Mouse (Mus musculus) lung, embryonic 15.5 days (tissue): ENCODE results near the gene Dok3. TPM values are rescaled to one million over a fixed set of nuclear protein-coding genes. Genes with fewer than 3 reads are reported as not detected.

Experiments
- ATAC-seq: fragments of 200-750 bp; cut with Nextera tagmentation; 2 replicates; pipeline ENCODE4 v1.8.0; 2017; ENCODE audit warnings: moderate number of reproducible peaks, borderline replicate concordance; ENCODE audit not compliant: low FRiP score, low TSS enrichment; ENCODE audit errors: extremely low read depth
- H3K27ac ChIP-seq: fragments of 300-500 bp; sonication (generic); 2 replicates; pipeline ENCODE4 v1.5.1; 2015; ENCODE audit warnings: moderate library complexity, mild to moderate bottlenecking, inconsistent platforms
- H3K27me3 ChIP-seq: fragments of 300-500 bp; sonication (generic); 2 replicates; pipeline ENCODE4 v1.6.1; 2015; ENCODE audit warnings: inconsistent platforms
- H3K36me3 ChIP-seq: fragments of 300-500 bp; sonication (generic); 2 replicates; pipeline ENCODE4 v1.6.1; 2015; ENCODE audit warnings: inconsistent platforms
- H3K4me1 ChIP-seq: fragments of 300-500 bp; sonication (generic); 2 replicates; pipeline ENCODE4 v1.6.1; 2015; ENCODE audit warnings: inconsistent platforms
- H3K4me2 ChIP-seq: fragments of 300-500 bp; sonication (generic); 2 replicates; pipeline ENCODE4 v1.6.1; 2015; ENCODE audit warnings: inconsistent platforms, mild to moderate bottlenecking, moderate library complexity
- H3K4me3 ChIP-seq: fragments of 300-500 bp; sonication (generic); 2 replicates; pipeline ENCODE4 v1.5.1; 2015; ENCODE audit warnings: mild to moderate bottlenecking, inconsistent platforms
- H3K9ac ChIP-seq: fragments of 300-500 bp; sonication (generic); 2 replicates; pipeline ENCODE4 v1.6.1; 2015; ENCODE audit warnings: inconsistent platforms
- H3K9me3 ChIP-seq: fragments of 300-500 bp; sonication (generic); 2 replicates; pipeline ENCODE4 v1.6.1; 2016; ENCODE audit warnings: inconsistent platforms
- WGBS: fragments of 180-500 bp; shearing (Covaris S2); methylation state at CpG from one replicate; pipeline ENCODE4 v1.1.7; 2015; 5-methylcytosine and 5-hydroxymethylcytosine counted together
- polyA plus RNA-seq: library from polyadenylated mRNA; unstranded; fragments of >200 nt; fragmentation: Nextera tagmentation; extraction: Ambion mirVana; gene quantifications from 2 replicates; pipeline ENCODE4 v1.2.1, GENCODE M21; 2015

Gene Dok3
- polyA plus RNA-seq, 1 experiment from 2014 or later = 3.1 TPM

DNA sequence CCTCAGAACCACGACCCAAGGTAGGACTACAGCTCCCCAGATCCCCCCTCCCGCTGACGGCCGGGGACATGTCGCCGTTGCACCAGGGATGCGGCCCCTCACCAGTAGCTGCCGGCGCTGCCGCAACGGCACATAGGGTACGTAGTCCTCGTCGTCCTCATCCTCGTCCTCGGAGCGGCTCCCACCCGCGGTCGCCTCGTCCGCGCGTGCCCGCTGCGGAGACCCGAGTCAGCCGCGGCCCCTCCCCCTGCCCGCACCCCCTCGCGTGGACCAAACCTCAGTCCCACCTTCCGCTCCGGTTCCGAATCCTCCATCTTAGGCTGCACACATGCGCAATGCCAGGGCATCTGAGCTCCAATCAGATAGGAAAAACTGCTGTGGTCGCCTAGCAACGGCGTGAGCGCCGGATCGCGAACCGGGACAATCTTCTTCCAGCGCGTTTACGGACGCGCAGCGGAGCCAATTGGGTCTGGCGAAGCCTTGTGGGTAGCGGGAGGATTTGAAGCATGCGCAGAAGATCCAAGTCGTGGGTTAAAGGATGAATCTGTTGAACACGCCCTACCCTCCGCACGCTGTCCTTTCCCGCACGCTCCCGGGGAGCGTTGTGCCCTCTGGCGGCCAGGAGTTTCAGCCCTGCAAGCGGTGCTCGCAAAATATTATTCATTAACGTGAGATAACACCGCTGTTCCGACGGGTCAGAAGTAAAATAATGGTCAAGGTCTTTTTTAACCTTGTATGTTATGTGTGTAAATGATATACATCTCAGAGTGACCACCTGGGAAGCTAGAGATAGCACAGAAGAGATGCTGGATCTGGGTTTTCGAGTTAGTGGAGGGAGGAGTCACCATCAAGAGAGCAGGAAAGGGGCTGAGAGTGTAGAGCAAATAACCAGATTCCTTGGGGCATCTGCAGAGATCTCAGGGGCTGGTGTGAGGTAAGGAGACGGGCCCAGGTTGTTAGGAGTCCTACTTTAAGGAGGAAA is 7.4 kb upstream of the Dok3 start, which contains the start of gene Ddx41:
Ddx41 (minus strand) TSS at position 465 of the 982 bp plus-strand sequence.
- H3K27ac ChIP-seq = peak within 1 kb of the TSS; percentile 22
- H3K36me3 ChIP-seq = peaks cover 65% of the 10 kb centered on the region
- peaks cover 15% of the 10 kb centered on the region for H3K4me1 ChIP-seq
- H3K9me3 ChIP-seq = no peaks in the 10 kb centered on the region
- no peaks in the 10 kb centered on the region for H3K27me3 ChIP-seq
- peak within 1 kb of the TSS; percentile 89 for H3K4me2 ChIP-seq
- H3K4me3 ChIP-seq = peak within 1 kb of the TSS; percentile 98
- H3K9ac ChIP-seq = peak within 1 kb of the TSS; percentile 87
- under 1% methylated on average over 70 of the region's 70 CpGs for WGBS
- ATAC-seq = peak; percentile 97

DNA sequence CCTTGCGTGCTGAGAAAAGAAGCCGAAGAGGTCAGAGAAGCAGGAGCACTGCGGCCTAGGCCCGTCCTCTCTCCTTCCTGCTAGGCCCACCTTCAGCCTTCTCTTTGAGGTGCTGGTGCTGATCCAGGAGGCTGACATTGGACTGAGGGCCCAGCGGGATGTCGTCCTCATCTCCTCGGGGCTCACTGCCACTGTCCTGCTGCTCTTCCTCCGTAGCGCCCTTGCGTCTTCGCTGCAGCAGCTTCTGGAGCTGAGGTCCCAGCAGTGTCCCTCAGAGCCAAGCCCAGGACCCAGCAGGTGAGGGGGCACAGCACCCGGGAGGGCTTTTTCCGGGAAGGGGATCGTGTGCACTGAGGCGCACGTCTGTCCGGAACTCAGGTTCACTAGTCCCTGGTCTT is 6.7 kb upstream of the Dok3 start:
- Histone ChIP-seq H3K4me2 (peak overlapping the region; percentile 89), H3K27ac (no peak overlapping the region), H3K9ac (peak overlapping the region; percentile 87), H3K4me3 (peak overlapping the region; percentile 98), H3K27me3 (no peaks in the 10 kb centered on the region), H3K4me1 (peaks cover 15% of the 10 kb centered on the region), H3K9me3 (no peaks in the 10 kb centered on the region), H3K36me3 (peaks cover 64% of the 10 kb centered on the region)
- ATAC-seq = peak; percentile 16
- 14% methylated on average over 17 of the region's 17 CpGs for WGBS

DNA sequence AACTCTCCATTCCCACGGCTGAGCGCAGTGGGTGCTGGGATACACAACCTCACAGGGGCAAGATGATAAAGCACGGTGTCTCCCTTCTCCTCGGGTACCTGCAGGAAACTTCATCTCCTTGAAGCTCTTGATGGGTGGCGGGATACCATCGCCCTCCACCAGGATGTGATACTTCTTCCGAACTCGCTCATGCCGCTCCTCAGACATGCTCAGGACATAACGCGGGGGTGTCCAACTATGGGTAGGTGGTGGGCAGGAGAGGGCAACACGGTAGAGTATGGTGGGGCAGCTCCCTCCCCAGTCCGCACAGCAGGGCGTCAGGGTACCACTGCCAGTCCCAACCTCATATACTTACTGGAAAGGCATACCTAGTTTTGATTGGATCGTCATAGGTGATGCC is 6.1 kb upstream of the Dok3 start:
- H3K9ac ChIP-seq = peak overlapping the region; percentile 87; the same call in 1 of the 2 replicates
- 93% methylated on average over 15 of the region's 15 CpGs for WGBS
- H3K4me3 ChIP-seq = peak overlapping the region; percentile 98
- no peaks in the 10 kb centered on the region for H3K27me3 ChIP-seq
- ATAC-seq = no peak
- no peaks in the 10 kb centered on the region for H3K9me3 ChIP-seq
- peaks cover 15% of the 10 kb centered on the region for H3K4me1 ChIP-seq
- peak overlapping the region; percentile 89 for H3K4me2 ChIP-seq
- no peak overlapping the region for H3K27ac ChIP-seq
- peaks cover 63% of the 10 kb centered on the region for H3K36me3 ChIP-seq

DNA sequence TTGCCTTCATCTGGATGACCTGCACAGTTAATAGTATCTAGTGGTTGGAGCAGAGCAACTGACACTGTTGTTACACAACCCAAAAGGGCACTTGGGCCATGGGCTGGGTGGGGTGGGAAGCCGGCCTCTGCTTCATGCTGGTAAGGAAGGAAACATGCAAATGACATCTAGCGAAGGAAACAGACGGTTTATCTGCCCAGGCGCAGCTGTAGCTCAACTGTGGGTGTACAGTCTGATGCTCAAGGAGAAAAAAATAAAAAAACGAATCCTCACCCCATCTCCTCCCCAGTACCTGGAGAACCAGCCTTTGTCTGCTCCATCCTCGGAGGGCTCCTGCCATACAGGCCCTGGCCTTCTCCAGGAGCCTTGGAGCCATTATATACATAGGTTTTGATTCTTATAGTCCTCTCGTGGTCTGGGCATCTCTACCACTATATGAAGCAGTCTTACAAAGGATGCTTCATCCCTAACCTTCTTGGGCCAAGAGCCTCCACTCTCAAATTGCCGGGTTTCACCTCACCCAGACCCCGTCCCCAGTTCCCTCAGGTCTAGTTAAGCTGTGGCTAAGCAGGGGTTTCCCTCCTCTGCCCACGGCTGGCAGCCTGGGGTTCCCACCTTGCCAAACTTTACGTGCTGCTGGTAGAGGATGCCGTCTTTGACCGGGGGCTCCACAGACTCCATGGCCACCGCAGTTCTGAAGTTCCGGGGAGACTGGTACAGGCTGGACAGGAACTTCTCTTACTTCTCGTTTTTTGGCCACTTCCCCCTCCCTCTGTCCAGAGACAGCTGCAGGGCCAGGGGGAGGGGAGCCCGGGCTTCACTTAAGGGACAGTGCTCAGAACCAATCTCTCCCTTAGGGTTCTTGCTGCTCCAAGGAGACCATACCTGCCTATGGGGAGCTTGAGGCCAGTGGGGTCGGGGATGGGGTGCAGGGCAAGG is 993 bp downstream of the Dok3 start:
- Histone ChIP-seq H3K9ac (no peak overlapping the region), H3K4me3 (no peak overlapping the region), H3K27ac (no peak overlapping the region), H3K36me3 (peaks cover 38% of the 10 kb centered on the region), H3K27me3 (no peaks in the 10 kb centered on the region), H3K9me3 (no peaks in the 10 kb centered on the region), H3K4me2 (no peak overlapping the region), H3K4me1 (no peaks in the 10 kb centered on the region)
- WGBS = 73% methylated on average over 18 of the region's 18 CpGs
- no peak for ATAC-seq

DNA sequence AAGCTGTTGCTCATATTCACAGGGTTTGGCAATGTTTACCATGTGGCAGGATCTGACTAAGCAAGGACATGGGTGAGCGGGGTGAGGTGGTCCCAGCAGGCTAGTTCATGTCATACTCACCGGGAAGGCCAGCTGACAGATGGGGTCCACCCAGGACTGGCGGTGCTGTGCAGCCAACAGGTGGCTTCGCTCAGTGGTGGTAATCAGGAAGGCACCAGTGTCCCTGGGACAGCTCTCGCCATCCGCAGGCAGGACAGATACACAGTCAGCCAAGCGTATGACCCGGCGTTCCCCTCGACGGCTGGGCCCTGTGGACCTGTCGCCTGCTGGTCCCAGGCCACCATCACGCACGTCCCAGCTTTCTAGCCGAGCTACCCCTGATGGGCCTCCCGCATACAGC is 1.9 kb downstream of the Dok3 start:
- H3K36me3 ChIP-seq = peaks cover 30% of the 10 kb centered on the region
- no peak overlapping the region for H3K27ac ChIP-seq
- WGBS = 76% methylated on average over 16 of the region's 16 CpGs
- no peaks in the 10 kb centered on the region for H3K9me3 ChIP-seq
- no peak overlapping the region for H3K4me3 ChIP-seq
- no peaks in the 10 kb centered on the region for H3K4me1 ChIP-seq
- no peak overlapping the region for H3K9ac ChIP-seq
- no peak; the same call in 1 of the 2 replicates for ATAC-seq
- no peaks in the 10 kb centered on the region for H3K27me3 ChIP-seq
- no peak overlapping the region for H3K4me2 ChIP-seq

DNA sequence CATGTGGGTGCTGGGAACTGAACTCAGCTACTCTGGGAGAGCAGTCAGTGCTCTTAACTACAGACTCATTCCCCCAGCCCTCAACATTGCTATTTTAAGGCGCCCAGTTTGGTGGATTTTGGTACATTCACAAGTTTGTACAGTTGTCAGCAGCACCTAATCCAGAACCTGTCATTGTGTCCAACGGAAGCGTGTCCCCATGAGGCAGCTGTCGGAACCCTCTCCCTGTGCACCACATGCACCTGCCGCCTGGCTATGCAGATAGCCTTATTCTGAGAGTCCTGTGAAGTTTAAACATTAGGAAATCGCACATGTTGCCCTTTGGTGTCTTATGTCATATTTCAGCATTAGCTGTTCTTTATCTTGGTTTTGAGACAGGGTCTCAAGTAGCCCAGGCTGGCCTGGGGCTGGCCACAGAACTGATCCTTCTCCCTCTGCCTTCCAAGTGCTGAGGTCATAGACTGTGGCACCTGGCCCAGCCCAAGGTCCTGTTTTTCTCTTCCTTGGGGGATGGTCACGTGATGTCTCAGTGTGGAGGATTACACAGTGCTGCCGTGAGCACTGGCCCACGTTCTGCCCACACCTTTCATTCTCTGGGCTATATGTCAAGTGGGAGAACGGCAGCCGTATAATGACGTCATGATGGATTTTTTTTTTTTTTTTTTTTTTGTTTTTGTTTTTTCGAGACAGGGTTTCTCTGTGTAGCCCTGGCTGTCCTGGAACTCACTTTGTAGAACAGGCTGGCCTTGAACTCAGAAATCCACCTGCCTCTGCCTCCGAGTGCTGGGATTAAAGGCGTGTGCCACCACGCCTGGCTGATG is 3.2 kb downstream of the Dok3 start:
- no peaks in the 10 kb centered on the region for H3K27me3 ChIP-seq
- H3K27ac ChIP-seq = no peak overlapping the region
- peaks cover 17% of the 10 kb centered on the region for H3K36me3 ChIP-seq
- H3K9ac ChIP-seq = no peak overlapping the region
- no peak overlapping the region for H3K4me3 ChIP-seq
- H3K9me3 ChIP-seq = no peaks in the 10 kb centered on the region
- no peak for ATAC-seq
- no peaks in the 10 kb centered on the region for H3K4me1 ChIP-seq
- no peak overlapping the region for H3K4me2 ChIP-seq
- WGBS = 72% methylated on average over 16 of the region's 16 CpGs

DNA sequence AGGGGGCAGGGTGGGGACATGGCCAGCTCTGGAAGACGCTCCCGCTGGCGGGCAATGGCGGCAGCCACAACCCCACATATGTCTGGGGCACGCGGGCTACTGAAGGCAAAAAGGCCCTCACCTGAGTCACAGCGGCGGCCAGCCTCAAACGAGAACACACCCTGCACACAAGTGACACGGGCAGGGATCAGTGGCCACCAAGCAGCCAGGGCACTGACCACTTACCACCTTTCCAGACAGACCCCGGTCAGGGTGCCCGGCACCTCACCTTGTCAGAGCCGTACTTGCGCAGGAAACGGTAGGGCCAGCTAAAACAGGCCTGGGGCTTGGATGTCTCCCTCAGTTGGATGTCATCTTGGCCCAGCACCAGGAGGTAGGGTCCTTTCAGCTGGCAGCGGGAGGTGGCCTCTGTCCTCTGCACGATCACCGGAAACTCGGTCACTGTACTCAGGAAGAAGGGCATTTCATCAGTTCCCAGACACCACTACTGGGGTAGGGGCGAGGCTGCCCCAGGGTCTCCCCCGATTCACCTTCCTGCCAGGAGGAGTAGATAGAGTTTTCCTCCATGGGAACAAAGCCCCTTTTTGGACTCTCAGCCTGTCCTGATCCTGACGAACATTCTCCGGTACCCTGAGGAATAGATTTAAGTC is 5.0 kb downstream of the Dok3 start:
- Histone ChIP-seq H3K4me2 (no peak overlapping the region), H3K9me3 (no peaks in the 10 kb centered on the region), H3K9ac (no peak overlapping the region), H3K4me3 (no peak overlapping the region), H3K36me3 (peaks cover under 1% of the 10 kb centered on the region; the same call in 1 of the 2 replicates), H3K27ac (no peak overlapping the region), H3K4me1 (no peaks in the 10 kb centered on the region), H3K27me3 (no peaks in the 10 kb centered on the region)
- peak; percentile 15; the same call in 1 of the 2 replicates for ATAC-seq
- WGBS = 86% methylated on average over 23 of the region's 23 CpGs

DNA sequence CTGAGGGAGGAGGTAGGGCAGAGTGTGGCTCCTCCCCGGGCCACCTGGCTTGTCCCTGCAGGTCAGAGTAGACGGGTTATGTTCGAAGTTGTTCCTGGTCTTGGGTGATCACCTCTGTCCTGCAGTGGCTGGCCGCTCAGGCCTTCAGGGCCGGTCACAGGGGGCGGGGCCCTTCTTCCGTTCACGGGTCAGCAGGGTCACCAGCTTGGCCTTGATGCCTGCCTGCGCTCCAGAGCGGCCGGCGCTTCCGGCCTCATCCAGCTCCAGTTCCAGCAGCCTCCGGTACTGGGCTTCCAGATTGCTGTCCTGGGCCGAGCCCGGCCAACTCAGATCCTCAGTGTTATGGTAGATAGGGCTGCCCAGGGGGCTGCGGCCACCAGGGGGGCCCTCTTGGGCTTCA is 5.8 kb downstream of the Dok3 start:
- no peak overlapping the region for H3K4me2 ChIP-seq
- no peaks in the 10 kb centered on the region for H3K4me1 ChIP-seq
- no peaks in the 10 kb centered on the region for H3K36me3 ChIP-seq
- ATAC-seq = peak; percentile 36; the same call in 1 of the 2 replicates
- no peak overlapping the region for H3K9ac ChIP-seq
- H3K9me3 ChIP-seq = no peaks in the 10 kb centered on the region
- WGBS = 62% methylated on average over 17 of the region's 17 CpGs
- no peaks in the 10 kb centered on the region for H3K27me3 ChIP-seq
- H3K27ac ChIP-seq = no peak overlapping the region
- H3K4me3 ChIP-seq = no peak overlapping the region

DNA sequence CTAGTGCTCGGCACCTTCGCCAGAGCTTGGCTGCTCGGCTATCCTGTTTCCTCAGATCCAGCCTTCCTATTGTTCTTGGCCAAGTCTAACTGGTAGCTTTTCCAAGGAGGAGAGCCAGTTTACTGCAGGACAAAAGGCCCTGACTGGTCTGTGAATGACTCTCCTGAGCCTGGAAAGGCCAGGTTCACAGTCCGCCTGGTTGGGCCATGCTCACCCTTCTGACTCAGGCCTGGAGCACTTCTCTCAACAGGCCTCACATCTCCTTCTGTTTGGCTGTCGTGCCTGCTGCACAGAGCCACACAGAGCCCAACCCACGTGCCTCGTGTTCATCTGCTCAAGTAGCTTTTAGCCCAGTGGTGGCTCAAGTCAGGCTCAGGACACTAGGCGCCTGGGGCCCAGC is 6.4 kb downstream of the Dok3 start:
- Histone ChIP-seq H3K36me3 (no peaks in the 10 kb centered on the region), H3K9me3 (no peaks in the 10 kb centered on the region), H3K4me3 (no peak overlapping the region), H3K27me3 (no peaks in the 10 kb centered on the region), H3K4me2 (no peak overlapping the region), H3K4me1 (no peaks in the 10 kb centered on the region), H3K9ac (no peak overlapping the region), H3K27ac (0 out of 2 replicates have a peak overlapping the region, but pooled peaks have one; percentile 7)
- 60% methylated on average over 8 of the region's 8 CpGs for WGBS
- ATAC-seq = no peak

DNA sequence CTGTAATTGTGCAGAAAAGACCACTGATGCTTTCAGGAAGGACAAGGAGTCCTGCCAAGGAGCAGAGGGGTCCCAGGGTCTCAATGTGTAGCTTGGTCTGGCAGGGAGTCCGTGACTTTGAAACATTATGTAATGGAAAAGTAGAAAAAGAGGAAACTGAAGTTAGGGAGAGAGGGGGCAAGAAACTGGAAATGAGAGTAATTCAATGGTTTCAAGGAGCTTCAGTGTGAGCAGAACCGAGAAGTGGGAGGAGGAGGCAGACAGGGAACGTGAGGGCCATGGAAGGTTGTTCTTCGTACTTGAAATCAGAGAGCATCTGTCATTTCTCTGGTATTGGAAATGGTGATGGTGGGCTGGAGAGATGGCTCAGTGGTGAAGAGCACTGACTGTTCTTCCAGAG is 9.5 kb downstream of the Dok3 start:
- Histone ChIP-seq H3K36me3 (no peaks in the 10 kb centered on the region), H3K9me3 (no peaks in the 10 kb centered on the region), H3K4me2 (no peak overlapping the region), H3K4me3 (no peak overlapping the region), H3K27me3 (0 out of 2 replicates have a peak, but pooled peaks cover 8% of the 10 kb centered on the region), H3K4me1 (no peaks in the 10 kb centered on the region), H3K27ac (no peak overlapping the region), H3K9ac (no peak overlapping the region)
- whole genome bisulfite sequencing = 61% methylated on average over 4 of the region's 4 CpGs
- ATAC-seq = no peak
